Mouse (Mus musculus): ENCODE measurements at regions not wholly inside any gene's neighbourhood (a gene's known extent, or its start where the extent isn't known, plus 50 kb on each side); places are given as distances from the start of the nearest gene placed in this dataset.

- Histone ChIP-seq H3K27me3 (no peaks in the 10 kb centered on the region), H3K4me2 (replicated peaks) (no peak overlapping the region), H3K4me3 (no peak overlapping the region), H3K4me1 (peaks cover 11% of the 10 kb centered on the region; the same call in 1 of the 2 replicates), H3K9me3 (no peaks in the 10 kb centered on the region), H3K27ac (peak overlapping the region; percentile 60; the same call in 1 of the 2 replicates), H3K9ac (0 out of 2 replicates have a peak overlapping the region, but pooled peaks have one; percentile 15), H3K36me3 (no peaks in the 10 kb centered on the region)
- 0 out of 2 replicates have a peak, but pooled peaks have one; percentile 42 for ATAC-seq (ENCODE audit: insufficient number of reproducible peaks, insufficient read depth, low FRiP score, low TSS enrichment)
- 24% methylated on average over 10 of the region's 10 CpGs for WGBS
Measured at GRCm38 (mm10) chr5:119044548-119044947, 484.1 kb downstream of the Med13l start.

DNA sequence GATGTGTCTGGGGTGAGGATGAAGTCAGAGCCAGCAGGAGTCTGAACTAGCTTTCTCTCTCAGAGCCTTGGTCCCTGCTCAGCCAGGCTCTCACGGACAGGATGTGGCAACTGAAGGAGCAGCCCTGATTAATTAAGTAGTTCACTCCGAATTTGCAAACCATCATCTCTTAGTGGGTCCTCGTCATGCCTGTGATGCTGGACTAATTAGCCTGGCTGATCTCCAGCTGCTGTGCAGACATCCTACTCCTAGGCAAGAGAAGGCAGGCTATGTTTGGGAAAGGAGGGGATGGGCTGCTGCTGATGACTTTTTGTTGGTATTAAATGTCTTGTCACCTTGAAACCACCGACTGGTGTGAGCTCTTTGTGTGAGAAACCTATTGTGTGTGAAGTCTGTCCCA is 487.1 kb downstream of the Med13l start:
- Histone ChIP-seq H3K4me1 (peaks cover 11% of the 10 kb centered on the region; the same call in 1 of the 2 replicates), H3K4me3 (no peak overlapping the region), H3K27me3 (no peaks in the 10 kb centered on the region), H3K4me2 (replicated peaks) (no peak overlapping the region), H3K36me3 (no peaks in the 10 kb centered on the region), H3K27ac (no peak overlapping the region), H3K9me3 (no peaks in the 10 kb centered on the region), H3K9ac (no peak overlapping the region)
- ATAC-seq (ENCODE audit: insufficient number of reproducible peaks, insufficient read depth, low FRiP score, low TSS enrichment): no peak
- WGBS: 38% methylated on average over 4 of the region's 4 CpGs

DNA sequence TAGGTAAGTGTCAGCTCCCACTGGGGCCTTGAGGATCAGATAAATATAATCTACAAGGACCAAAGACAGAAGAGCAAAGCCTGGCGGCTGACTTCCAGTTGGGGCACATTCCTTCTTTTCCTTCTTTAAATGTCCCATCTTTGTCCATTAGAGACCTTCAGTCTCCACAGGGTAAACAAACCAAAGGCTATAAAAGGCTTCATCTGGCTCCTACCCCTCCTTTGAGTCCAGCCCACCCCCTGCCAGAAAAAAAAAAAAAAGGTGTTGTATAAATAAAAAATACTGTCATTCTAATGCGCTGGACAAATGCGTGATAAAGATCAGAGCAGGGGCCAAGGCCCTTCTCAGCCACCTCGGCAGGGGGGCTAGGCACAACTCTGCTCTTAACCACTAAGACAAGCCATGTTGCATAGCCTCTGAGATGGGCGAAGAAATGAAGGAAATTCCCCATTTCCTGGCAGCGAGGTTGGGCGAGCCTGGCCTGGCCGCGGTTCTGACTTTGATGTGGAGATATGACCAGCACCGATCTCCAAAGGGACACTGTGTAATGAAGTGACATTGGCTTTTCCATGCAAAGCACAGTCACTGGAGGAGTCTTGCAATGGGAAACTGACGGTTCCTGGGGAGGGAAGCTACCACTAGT is 492.0 kb downstream of the Med13l start:
- peaks cover 6% of the 10 kb centered on the region; the same call in 1 of the 2 replicates for H3K4me1 ChIP-seq
- H3K27me3 ChIP-seq: peaks cover 6% of the 10 kb centered on the region; the same call in 1 of the 2 replicates
- no peaks in the 10 kb centered on the region for H3K9me3 ChIP-seq
- H3K36me3 ChIP-seq: no peaks in the 10 kb centered on the region
- no peak overlapping the region for H3K27ac ChIP-seq
- WGBS: 54% methylated on average over 11 of the region's 11 CpGs
- no peak overlapping the region for H3K4me2 ChIP-seq (replicated peaks)
- ATAC-seq (ENCODE audit: insufficient number of reproducible peaks, insufficient read depth, low FRiP score, low TSS enrichment): no peak
- H3K9ac ChIP-seq: no peak overlapping the region
- H3K4me3 ChIP-seq: no peak overlapping the region

- no peaks in the 10 kb centered on the region for H3K9me3 ChIP-seq
- H3K36me3 ChIP-seq: no peaks in the 10 kb centered on the region
- no peak overlapping the region for H3K4me2 ChIP-seq (replicated peaks)
- no peak overlapping the region for H3K4me3 ChIP-seq
- 84% methylated on average over 8 of the region's 8 CpGs for WGBS
- peaks cover 6% of the 10 kb centered on the region; the same call in 1 of the 2 replicates for H3K27me3 ChIP-seq
- H3K9ac ChIP-seq: no peak overlapping the region
- peaks cover 12% of the 10 kb centered on the region for H3K4me1 ChIP-seq
- ATAC-seq (ENCODE audit: insufficient number of reproducible peaks, insufficient read depth, low FRiP score, low TSS enrichment): no peak
- no peak overlapping the region for H3K27ac ChIP-seq
Measured at GRCm38 (mm10) chr5:119053738-119054137, 493.3 kb downstream of the Med13l start.

DNA sequence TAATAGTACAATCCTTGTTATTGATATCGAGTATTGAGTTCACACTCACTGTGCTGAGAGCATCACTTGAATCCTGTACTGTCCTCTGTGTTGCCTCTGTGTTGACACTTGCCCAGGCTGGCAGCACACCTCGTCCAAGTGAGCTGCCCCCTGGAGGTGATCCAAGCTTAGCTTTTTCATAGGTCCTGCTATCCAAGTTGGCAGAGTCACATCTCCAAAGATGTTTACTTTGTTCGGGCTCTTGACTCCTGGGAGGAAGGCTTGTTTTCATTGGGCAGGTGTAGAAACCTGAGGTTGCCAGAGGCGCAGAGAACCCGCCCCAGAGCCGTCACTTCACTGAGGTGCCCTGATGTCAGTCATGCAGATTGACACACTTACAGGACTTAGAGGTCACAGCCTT is 493.9 kb downstream of the Med13l start:
- H3K4me3 ChIP-seq: no peak overlapping the region
- H3K4me2 ChIP-seq (replicated peaks): no peak overlapping the region
- H3K36me3 ChIP-seq: no peaks in the 10 kb centered on the region
- peaks cover 6% of the 10 kb centered on the region; the same call in 1 of the 2 replicates for H3K27me3 ChIP-seq
- no peaks in the 10 kb centered on the region for H3K9me3 ChIP-seq
- no peak overlapping the region for H3K27ac ChIP-seq
- no peak overlapping the region for H3K9ac ChIP-seq
- ATAC-seq (ENCODE audit: insufficient number of reproducible peaks, insufficient read depth, low FRiP score, low TSS enrichment): no peak
- peaks cover 15% of the 10 kb centered on the region for H3K4me1 ChIP-seq
- WGBS: 51% methylated on average over 6 of the region's 6 CpGs

- no peak overlapping the region for H3K4me2 ChIP-seq (replicated peaks)
- WGBS: 9% methylated on average over 12 of the region's 12 CpGs
- H3K27ac ChIP-seq: no peak overlapping the region
- no peak for ATAC-seq (ENCODE audit: insufficient number of reproducible peaks, insufficient read depth, low FRiP score, low TSS enrichment)
- no peaks in the 10 kb centered on the region for H3K36me3 ChIP-seq
- peaks cover 15% of the 10 kb centered on the region for H3K4me1 ChIP-seq
- H3K9ac ChIP-seq: no peak overlapping the region
- no peaks in the 10 kb centered on the region for H3K9me3 ChIP-seq
- H3K27me3 ChIP-seq: peaks cover 6% of the 10 kb centered on the region; the same call in 1 of the 2 replicates
- no peak overlapping the region for H3K4me3 ChIP-seq
Measured at GRCm38 (mm10) chr5:119055430-119055829, 495.0 kb downstream of the Med13l start.

GRCm38 (mm10) chr5:119057813-119058212 is 497.3 kb downstream of the Med13l start:
- Histone ChIP-seq H3K9ac (no peak overlapping the region), H3K9me3 (no peaks in the 10 kb centered on the region), H3K27me3 (peaks cover 6% of the 10 kb centered on the region; the same call in 1 of the 2 replicates), H3K4me3 (no peak overlapping the region), H3K4me1 (peaks cover 18% of the 10 kb centered on the region), H3K36me3 (no peaks in the 10 kb centered on the region), H3K27ac (no peak overlapping the region), H3K4me2 (replicated peaks) (no peak overlapping the region)
- 76% methylated on average over 4 of the region's 4 CpGs for WGBS
- ATAC-seq (ENCODE audit: insufficient number of reproducible peaks, insufficient read depth, low FRiP score, low TSS enrichment): no peak

DNA sequence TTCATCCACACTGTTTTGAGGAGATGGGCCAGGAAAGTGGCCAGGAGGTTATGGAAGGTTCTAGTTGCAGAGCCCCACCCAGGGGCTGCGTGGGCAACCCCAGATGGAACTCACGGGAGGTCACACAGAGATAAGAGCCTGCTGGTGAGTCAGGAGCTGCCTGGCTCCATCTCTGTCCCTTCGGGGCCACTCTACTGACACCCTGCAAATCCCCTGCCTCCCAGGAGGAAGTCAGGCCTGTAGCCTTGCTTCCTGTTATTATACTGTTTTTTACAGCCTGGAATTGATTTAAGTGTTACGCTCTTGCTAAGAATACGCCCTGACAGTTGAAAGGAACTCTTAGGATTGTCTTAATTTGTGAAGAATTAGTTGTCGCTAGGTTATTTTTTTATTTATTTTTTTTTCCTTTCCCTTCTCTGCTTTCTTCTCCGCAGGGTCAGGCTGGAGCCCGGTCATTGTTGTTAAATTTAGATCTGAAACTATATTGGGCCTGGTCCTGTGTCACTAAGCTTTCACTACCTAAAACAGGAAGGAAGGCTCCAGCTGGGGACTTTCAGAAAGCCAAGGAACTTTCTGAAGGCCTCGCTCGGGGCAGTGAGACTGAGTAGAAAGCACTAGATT is 497.9 kb downstream of the Med13l start:
- Histone ChIP-seq H3K4me2 (replicated peaks) (no peak overlapping the region), H3K4me1 (peaks cover 18% of the 10 kb centered on the region), H3K9ac (no peak overlapping the region), H3K27me3 (peaks cover 6% of the 10 kb centered on the region; the same call in 1 of the 2 replicates), H3K36me3 (no peaks in the 10 kb centered on the region), H3K9me3 (no peaks in the 10 kb centered on the region), H3K4me3 (no peak overlapping the region), H3K27ac (no peak overlapping the region)
- WGBS: 28% methylated on average over 10 of the region's 10 CpGs
- ATAC-seq (ENCODE audit: insufficient number of reproducible peaks, insufficient read depth, low FRiP score, low TSS enrichment): no peak

- H3K36me3 ChIP-seq: no peaks in the 10 kb centered on the region
- no peak overlapping the region for H3K9ac ChIP-seq
- no peak for ATAC-seq (ENCODE audit: insufficient number of reproducible peaks, insufficient read depth, low FRiP score, low TSS enrichment)
- no peak overlapping the region for H3K4me2 ChIP-seq (replicated peaks)
- 63% methylated on average over 2 of the region's 2 CpGs for WGBS
- no peak overlapping the region for H3K4me3 ChIP-seq
- H3K4me1 ChIP-seq: peaks cover 18% of the 10 kb centered on the region
- no peaks in the 10 kb centered on the region for H3K9me3 ChIP-seq
- H3K27ac ChIP-seq: no peak overlapping the region
- H3K27me3 ChIP-seq: peaks cover 6% of the 10 kb centered on the region; the same call in 1 of the 2 replicates
Measured at GRCm38 (mm10) chr5:119059223-119059622, 498.7 kb downstream of the Med13l start.

DNA sequence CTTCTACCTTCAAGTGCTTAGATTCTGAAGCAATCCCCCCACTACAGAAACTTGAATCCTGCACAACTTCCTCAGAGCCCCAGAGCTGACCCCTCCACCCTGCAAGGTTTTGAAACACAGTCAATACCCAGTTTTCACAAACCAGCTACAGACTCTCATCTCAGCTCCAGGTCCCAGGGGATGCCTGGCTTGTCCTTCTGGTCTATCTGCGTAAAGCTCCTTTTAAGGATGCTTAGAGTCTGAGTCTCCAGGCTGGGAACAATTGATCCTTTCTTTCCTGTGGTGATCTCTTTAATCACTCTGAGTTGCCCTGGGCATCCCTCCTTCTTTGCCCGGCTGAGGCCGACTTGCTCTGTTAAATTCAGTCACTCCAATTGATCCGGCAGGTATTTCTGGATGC is 500.4 kb downstream of the Med13l start:
- ATAC-seq (ENCODE audit: insufficient number of reproducible peaks, insufficient read depth, low FRiP score, low TSS enrichment): no peak
- no peak overlapping the region for H3K9ac ChIP-seq
- no peak overlapping the region for H3K4me2 ChIP-seq (replicated peaks)
- peaks cover 6% of the 10 kb centered on the region; the same call in 1 of the 2 replicates for H3K27me3 ChIP-seq
- H3K4me1 ChIP-seq: peaks cover 12% of the 10 kb centered on the region
- no peaks in the 10 kb centered on the region for H3K36me3 ChIP-seq
- no peaks in the 10 kb centered on the region for H3K9me3 ChIP-seq
- H3K4me3 ChIP-seq: no peak overlapping the region
- H3K27ac ChIP-seq: no peak overlapping the region
- 21% methylated on average over 4 of the region's 4 CpGs for WGBS

DNA sequence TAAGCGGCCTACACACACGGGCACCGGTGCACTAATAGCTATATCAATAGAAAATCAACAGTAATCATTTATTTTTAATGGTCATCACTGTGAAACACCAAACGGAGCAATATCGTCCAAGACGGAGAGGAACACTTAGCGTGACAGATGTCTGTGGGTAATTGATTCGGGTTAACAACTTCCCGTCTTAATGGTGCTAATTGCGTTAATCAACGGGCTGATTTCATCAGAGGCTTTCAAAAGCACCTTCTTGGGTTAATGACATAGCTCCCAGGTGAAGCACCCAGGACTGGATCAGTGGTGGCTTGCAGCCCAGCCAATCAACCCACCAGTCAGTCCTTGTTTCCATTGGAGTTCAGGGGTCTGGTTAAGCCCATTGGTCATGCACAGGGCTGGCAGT is 502.0 kb downstream of the Med13l start:
- H3K4me3 ChIP-seq: no peak overlapping the region
- H3K4me2 ChIP-seq (replicated peaks): no peak overlapping the region
- H3K27ac ChIP-seq: no peak overlapping the region
- H3K9ac ChIP-seq: no peak overlapping the region
- 85% methylated on average over 11 of the region's 11 CpGs for WGBS
- H3K9me3 ChIP-seq: no peaks in the 10 kb centered on the region
- ATAC-seq (ENCODE audit: insufficient number of reproducible peaks, insufficient read depth, low FRiP score, low TSS enrichment): no peak
- H3K4me1 ChIP-seq: peaks cover 12% of the 10 kb centered on the region
- H3K27me3 ChIP-seq: no peaks in the 10 kb centered on the region
- no peaks in the 10 kb centered on the region for H3K36me3 ChIP-seq

DNA sequence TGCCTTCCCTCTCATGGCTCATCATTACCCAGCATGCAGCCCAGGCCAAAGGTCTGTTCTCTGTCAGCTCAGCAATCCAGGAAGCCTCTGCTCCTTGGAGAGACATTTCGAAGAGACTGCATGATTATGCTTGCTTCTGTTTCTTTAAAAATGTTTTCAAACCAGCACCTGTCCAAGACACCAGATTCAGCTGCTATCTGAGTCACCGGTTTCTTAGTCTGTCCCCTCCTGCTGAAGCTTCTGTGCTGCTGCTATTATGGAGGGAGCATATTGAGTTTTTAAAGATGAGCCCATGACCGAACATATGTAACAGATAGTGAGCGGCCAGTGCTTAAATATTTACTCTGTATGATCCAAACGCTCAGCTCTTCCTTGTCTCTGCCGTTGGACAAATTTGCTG is 506.2 kb downstream of the Med13l start:
- Histone ChIP-seq H3K4me1 (no peaks in the 10 kb centered on the region), H3K9ac (no peak overlapping the region), H3K9me3 (no peaks in the 10 kb centered on the region), H3K4me2 (replicated peaks) (no peak overlapping the region), H3K36me3 (no peaks in the 10 kb centered on the region), H3K27ac (no peak overlapping the region), H3K27me3 (no peaks in the 10 kb centered on the region; the same call in 1 of the 2 replicates), H3K4me3 (no peak overlapping the region)
- ATAC-seq (ENCODE audit: insufficient number of reproducible peaks, insufficient read depth, low FRiP score, low TSS enrichment): no peak
- WGBS: 74% methylated on average over 6 of the region's 6 CpGs
